7 mouse cellular contexts compared by ENCODE assay signal in genomic region chr2:144166102-144166750, GRCm38 (mm10).
DNase-seq lines count a peak whose midpoint lies in the region; ATAC-seq and TF ChIP-seq lines count a peak whose summit lies in the region.

No protein-coding gene starts in this region.

- TF ChIP-seq CTCF in liver, adult 2 months (IDR thresholded peaks at IDR 0.05; ENCODE audit: low read depth, low read length), result no peak
- no peak for TF ChIP-seq CTCF in olfactory bulb, adult 2 months (IDR thresholded peaks at IDR 0.05; ENCODE audit: insufficient read depth, low read depth, low read length)

- no peaks in the 10 kb centered on the region for H3K36me3 ChIP-seq in liver, adult 2 months (ENCODE audit: control insufficient read depth, insufficient read depth, low read length)
- H3K36me3 ChIP-seq in embryonic facial prominence, embryonic 15.5 days, result no peaks in the 10 kb centered on the region
- no peaks in the 10 kb centered on the region for H3K36me3 ChIP-seq in limb, embryonic 10.5 days

- H3K27ac ChIP-seq in liver, adult 2 months (replicated peaks; ENCODE audit: insufficient read depth, low read depth, low read length), result peak overlapping the region; percentile 97
- H3K27ac ChIP-seq in embryonic facial prominence, embryonic 15.5 days (replicated peaks), result peak overlapping the region; percentile 99
- peak overlapping the region; percentile 90 for H3K27ac ChIP-seq in limb, embryonic 10.5 days
- H3K27ac ChIP-seq in olfactory bulb, adult 2 months (ENCODE audit: insufficient read depth, low read depth, low read length), result peak overlapping the region; percentile 90

- H3K4me1 ChIP-seq in liver, adult 2 months (ENCODE audit: control insufficient read depth, insufficient read depth, low read length), result peaks cover 24% of the 10 kb centered on the region
- peaks cover 54% of the 10 kb centered on the region for H3K4me1 ChIP-seq in embryonic facial prominence, embryonic 15.5 days
- peaks cover 33% of the 10 kb centered on the region for H3K4me1 ChIP-seq in limb, embryonic 10.5 days
- H3K4me1 ChIP-seq in olfactory bulb, adult 2 months (ENCODE audit: control insufficient read depth, insufficient read depth, low read length), result peaks cover 9% of the 10 kb centered on the region

- TF ChIP-seq POLR2A in liver, adult 2 months (IDR thresholded peaks at IDR 0.05; ENCODE audit: extremely low read depth, insufficient read depth, low read length), result no peak
- TF ChIP-seq POLR2A in olfactory bulb, adult 2 months (IDR thresholded peaks at IDR 0.05; ENCODE audit: insufficient read depth, low read depth, low read length), result no peak

- peak overlapping the region; percentile 76 for H3K9ac ChIP-seq in liver, adult 2 months (ENCODE audit: low read depth, low read length)
- peak overlapping the region; percentile 65 for H3K9ac ChIP-seq in embryonic facial prominence, embryonic 15.5 days

- no peak for DNase-seq in liver, adult 2 months (ENCODE audit: extremely low read depth, low read depth, low spot score)
- DNase-seq in liver (no peak), MN1 (ENCODE audit: low spot score) (no peak)
- DNase-seq in limb, embryonic 10.5 days (ENCODE audit: low spot score), result no peak
- DNase-seq in cerebellum, adult 9-11 months, result no peak

- WGBS in liver, adult 2 months, result 35% methylated on average over 12 of the region's 12 CpGs
- 21% methylated on average over 12 of the region's 12 CpGs for WGBS in embryonic facial prominence, embryonic 15.5 days
- 31% methylated on average over 12 of the region's 12 CpGs for WGBS in limb, embryonic 10.5 days
- 35% methylated on average over 12 of the region's 12 CpGs for WGBS in olfactory bulb, adult 2 months

- H3K9me3 ChIP-seq in embryonic facial prominence, embryonic 15.5 days (replicated peaks), result no peaks in the 10 kb centered on the region
- H3K9me3 ChIP-seq in limb, embryonic 10.5 days (replicated peaks), result no peaks in the 10 kb centered on the region

- no peaks in the 10 kb centered on the region for H3K79me2 ChIP-seq in liver, adult 2 months (ENCODE audit: control insufficient read depth, insufficient read depth, low read length)

- H3K27me3 ChIP-seq in liver, adult 2 months (ENCODE audit: control insufficient read depth, insufficient read depth, low read length), result no peaks in the 10 kb centered on the region
- H3K27me3 ChIP-seq in embryonic facial prominence, embryonic 15.5 days, result no peaks in the 10 kb centered on the region
- peaks cover 12% of the 10 kb centered on the region for H3K27me3 ChIP-seq in limb, embryonic 10.5 days (ENCODE audit: low read depth, poor library complexity, severe bottlenecking)

- peak overlapping the region; percentile 88 for H3K4me3 ChIP-seq in liver, adult 2 months (ENCODE audit: insufficient read depth, low read depth, low read length)
- H3K4me3 ChIP-seq in embryonic facial prominence, embryonic 15.5 days (replicated peaks), result peak overlapping the region; percentile 64
- H3K4me3 ChIP-seq in limb, embryonic 10.5 days, result peak overlapping the region; percentile 71
- peak overlapping the region; percentile 68 for H3K4me3 ChIP-seq in olfactory bulb, adult 2 months (ENCODE audit: insufficient read depth, low read depth, low read length)

- no peak for ATAC-seq in embryonic facial prominence, embryonic 15.5 days (ENCODE audit: insufficient number of reproducible peaks, low FRiP score, low TSS enrichment, low read depth)

- peak overlapping the region; percentile 69 for H3K4me2 ChIP-seq in embryonic facial prominence, embryonic 15.5 days (replicated peaks)
